Mouse (Mus musculus) midbrain, postnatal 0 days (tissue): ENCODE results near the gene Mpv17l2. TPM values are rescaled to one million over a fixed set of nuclear protein-coding genes. Genes with fewer than 3 reads are reported as not detected.

Source experiments
- ATAC-seq: fragments of 200-750 bp; cut with Nextera tagmentation; 2 replicates; pipeline ENCODE4 v1.8.0; 2017; ENCODE audit warnings: moderate number of reproducible peaks, mild to moderate bottlenecking, moderate TSS enrichment, moderate library complexity; ENCODE audit not compliant: low FRiP score
- DNase-seq: peaks from one replicate; pipeline ENCODE4 v3.0.0-alpha.2; 2015; ENCODE audit warnings: low spot score
- H3K27ac ChIP-seq: fragments of 300-500 bp; sonication (generic); 2 replicates; pipeline ENCODE4 v1.5.1; 2014; ENCODE audit warnings: low read depth, mild to moderate bottlenecking, low read length, mixed read lengths
- H3K27me3 ChIP-seq: fragments of 300-500 bp; sonication (generic); 2 replicates; pipeline ENCODE4 v1.6.1; 2014; ENCODE audit warnings: low read length, control low read depth, mixed read lengths; ENCODE audit not compliant: insufficient read depth
- H3K36me3 ChIP-seq: fragments of 300-500 bp; sonication (generic); 2 replicates; pipeline ENCODE4 v1.6.1; 2014; ENCODE audit warnings: low read length, control low read depth, mixed read lengths; ENCODE audit not compliant: insufficient read depth
- H3K4me1 ChIP-seq: fragments of 300-500 bp; sonication (generic); 2 replicates; pipeline ENCODE4 v1.6.1; 2014; ENCODE audit warnings: mild to moderate bottlenecking, control low read depth, antibody characterized with exemption, low read length, mixed read lengths; ENCODE audit not compliant: insufficient read depth
- H3K4me2 ChIP-seq: fragments of 300-500 bp; sonication (generic); 2 replicates; pipeline ENCODE4 v1.6.1; 2014; ENCODE audit warnings: low read depth, mild to moderate bottlenecking, low read length, mixed read lengths; ENCODE audit not compliant: poor library complexity, severe bottlenecking
- H3K4me3 ChIP-seq: fragments of 300-500 bp; sonication (generic); 2 replicates; pipeline ENCODE4 v1.5.1; 2014; ENCODE audit warnings: low read depth, mild to moderate bottlenecking, low read length, moderate library complexity
- H3K9ac ChIP-seq: fragments of 300-500 bp; sonication (generic); replicated peaks from 2 replicates; pipeline ENCODE4 v1.6.1; 2014; ENCODE audit warnings: mild to moderate bottlenecking, low read length, moderate library complexity, mixed read lengths; ENCODE audit not compliant: poor library complexity, severe bottlenecking
- H3K9me3 ChIP-seq: fragments of 300-500 bp; sonication (generic); 2 replicates; pipeline ENCODE4 v1.6.1; 2016; ENCODE audit warnings: low read length, control low read depth
- CTCF ChIP-seq: IDR thresholded peaks from 2 replicates; pipeline ENCODE4 v1.5.1; 2016; ENCODE audit warnings: antibody characterized with exemption, mild to moderate bottlenecking
- WGBS: fragments of 180-500 bp; shearing (Covaris S2); extraction: QIAGEN DNeasy Blood & Tissue Kit; methylation state at CpG from one replicate; pipeline ENCODE4 v1.1.7; 2014; 5-methylcytosine and 5-hydroxymethylcytosine counted together
- polyA plus RNA-seq: library from polyadenylated mRNA; unstranded; fragments of >200 nt; fragmentation: Nextera tagmentation; extraction: Ambion mirVana; gene quantifications from 2 replicates; pipeline ENCODE4 v1.2.1, GENCODE M21; 2015
- total RNA-seq: library from RNA; depleted of rRNA; stranded (reverse); fragments of >200 nt; gene quantifications from 2 replicates; pipeline ENCODE4 v1.2.3, GENCODE M21; 2014

Gene Mpv17l2
- total and polyA plus RNA-seq, 2 experiments from 2014 or later: 27.8 to 43.7 TPM

DNA sequence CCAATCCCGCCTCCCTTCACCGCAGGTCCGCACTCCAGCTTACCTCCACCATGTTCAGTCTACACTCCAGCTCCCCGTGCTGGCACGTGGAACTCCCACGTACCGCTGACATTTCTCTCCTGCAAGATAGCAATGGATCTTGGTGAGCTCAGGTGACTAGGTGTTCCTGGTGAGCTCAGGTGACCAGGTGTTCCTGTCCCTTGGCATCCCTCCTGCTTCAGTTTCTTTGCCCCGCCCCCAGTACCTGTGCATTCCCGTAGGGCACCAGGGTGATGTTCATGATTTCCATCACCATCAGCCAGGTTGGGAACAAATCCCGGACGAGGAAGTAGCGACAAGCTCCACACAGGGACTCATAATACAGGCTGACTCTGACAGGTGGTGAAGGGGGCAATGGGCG lies 3.9 kb upstream of the Mpv17l2 start:
- Histone ChIP-seq H3K9me3 (no peaks in the 10 kb centered on the region), H3K4me2 (no peak overlapping the region), H3K4me3 (no peak overlapping the region), H3K27me3 (0 out of 2 replicates have a peak, but pooled peaks cover 4% of the 10 kb centered on the region), H3K27ac (no peak overlapping the region), H3K4me1 (peaks cover 7% of the 10 kb centered on the region; the same call in 1 of the 2 replicates), H3K9ac (no peak overlapping the region), H3K36me3 (peaks cover 25% of the 10 kb centered on the region)
- no peak for ATAC-seq
- no peak for TF ChIP-seq CTCF
- 92% methylated on average over 13 of the region's 13 CpGs for WGBS
- no peak for DNase-seq

DNA sequence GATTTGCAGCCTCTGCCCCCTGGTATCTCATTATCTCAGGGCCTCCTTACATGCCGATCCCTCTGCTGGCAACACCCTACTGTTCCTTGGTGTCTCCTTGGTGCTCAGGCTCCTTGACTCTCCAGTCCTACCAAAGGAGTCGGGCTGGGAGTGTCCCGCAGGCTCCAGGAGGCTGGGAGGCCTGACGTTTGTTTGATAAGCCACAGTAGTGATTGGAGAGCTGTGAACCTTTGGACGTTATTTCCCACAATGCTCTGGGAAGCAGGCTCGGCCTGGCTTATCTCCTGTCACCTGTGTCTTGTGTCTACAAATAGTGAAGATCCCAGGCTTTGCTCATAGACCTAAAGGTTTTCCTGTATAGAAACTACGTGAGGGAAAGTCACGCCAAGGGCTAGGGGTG lies 3.3 kb upstream of the Mpv17l2 start:
- H3K27ac ChIP-seq: no peak overlapping the region
- 87% methylated on average over 8 of the region's 8 CpGs for WGBS
- no peak for ATAC-seq
- H3K4me2 ChIP-seq: no peak overlapping the region
- peaks cover 8% of the 10 kb centered on the region; the same call in 1 of the 2 replicates for H3K4me1 ChIP-seq
- H3K27me3 ChIP-seq: 0 out of 2 replicates have a peak, but pooled peaks cover 4% of the 10 kb centered on the region
- H3K9me3 ChIP-seq: no peaks in the 10 kb centered on the region
- DNase-seq: no peak
- H3K4me3 ChIP-seq: no peak overlapping the region
- H3K36me3 ChIP-seq: peaks cover 24% of the 10 kb centered on the region
- no peak for TF ChIP-seq CTCF
- H3K9ac ChIP-seq: no peak overlapping the region

DNA sequence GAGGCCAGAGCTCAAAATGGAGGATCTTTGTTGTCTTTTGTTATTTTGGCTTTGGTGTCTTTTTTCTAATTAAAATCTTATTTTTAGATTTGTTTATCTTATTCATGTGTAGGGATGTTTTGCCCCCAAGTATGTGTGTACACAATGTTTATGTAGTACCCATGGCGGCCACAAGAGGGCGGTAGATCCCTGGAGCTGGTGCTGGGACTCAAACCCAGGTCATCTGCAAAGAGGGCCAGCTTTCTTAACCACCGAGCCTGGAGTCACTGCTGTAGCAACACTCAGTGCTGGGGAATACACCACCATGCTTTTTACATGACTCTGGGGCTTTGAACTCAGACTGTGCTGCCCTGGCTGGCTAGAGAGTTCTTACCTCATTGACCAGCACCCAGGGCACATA lies 2.6 kb upstream of the Mpv17l2 start:
- no peak overlapping the region for H3K27ac ChIP-seq
- peaks cover 18% of the 10 kb centered on the region for H3K36me3 ChIP-seq
- peaks cover 8% of the 10 kb centered on the region; the same call in 1 of the 2 replicates for H3K4me1 ChIP-seq
- DNase-seq (peak; percentile 21), ATAC-seq (no peak)
- TF ChIP-seq CTCF: peak; percentile 81
- no peaks in the 10 kb centered on the region for H3K9me3 ChIP-seq
- H3K4me3 ChIP-seq: no peak overlapping the region
- H3K4me2 ChIP-seq: no peak overlapping the region
- no peak overlapping the region for H3K9ac ChIP-seq
- WGBS: 9% methylated on average over 3 of the region's 3 CpGs
- 0 out of 2 replicates have a peak, but pooled peaks cover 4% of the 10 kb centered on the region for H3K27me3 ChIP-seq

DNA sequence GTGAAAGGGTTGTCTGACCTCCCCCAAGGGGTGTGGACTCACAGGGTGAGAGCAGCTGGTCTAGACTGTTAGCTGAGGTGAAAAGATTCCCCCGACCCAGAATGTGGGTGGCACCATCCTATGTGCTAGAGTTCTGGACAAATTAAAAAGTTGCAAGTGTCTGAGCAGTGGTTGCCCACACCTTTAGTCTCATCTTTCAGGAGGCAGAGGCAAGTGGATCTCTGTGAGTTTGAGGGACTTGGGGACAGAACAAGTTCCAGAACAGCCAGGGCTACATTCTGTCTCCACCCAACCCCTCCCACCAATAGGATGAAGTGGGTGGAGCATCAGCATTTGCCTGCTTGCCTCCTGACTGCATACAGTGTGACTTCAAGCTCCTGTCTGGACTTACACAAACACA lies 1.4 kb upstream of the Mpv17l2 start:
- ATAC-seq: no peak
- DNase-seq: no peak
- Histone ChIP-seq H3K4me2 (no peak overlapping the region), H3K27me3 (0 out of 2 replicates have a peak, but pooled peaks cover 4% of the 10 kb centered on the region), H3K9me3 (no peaks in the 10 kb centered on the region), H3K4me1 (peaks cover 8% of the 10 kb centered on the region; the same call in 1 of the 2 replicates), H3K4me3 (no peak overlapping the region), H3K27ac (no peak overlapping the region), H3K36me3 (peaks cover 18% of the 10 kb centered on the region), H3K9ac (no peak overlapping the region)
- TF ChIP-seq CTCF: no peak
- 92% methylated on average over 1 of the region's 1 CpGs for WGBS

DNA sequence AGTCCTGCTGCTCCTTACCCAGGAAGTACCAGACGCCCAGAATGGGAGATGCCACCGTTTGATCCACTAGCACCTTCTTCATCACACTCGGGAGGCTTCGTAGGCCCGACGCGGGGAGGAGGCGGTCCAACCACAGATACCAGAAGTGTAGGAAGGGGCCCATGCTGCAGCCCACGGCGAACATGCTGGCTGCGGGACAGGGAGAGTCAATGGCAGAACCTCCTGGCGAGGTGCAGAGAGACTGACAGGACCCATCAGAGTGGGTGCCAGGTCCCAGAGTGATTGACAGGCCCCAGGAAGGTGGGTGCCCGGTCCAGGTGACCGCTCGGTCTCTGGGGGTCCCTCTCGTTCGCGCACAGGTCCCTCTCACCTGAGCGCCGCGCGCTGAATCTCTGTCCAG lies 396 bp downstream of the Mpv17l2 start:
- Histone ChIP-seq H3K4me1 (peaks cover 10% of the 10 kb centered on the region; the same call in 1 of the 2 replicates), H3K27me3 (no peaks in the 10 kb centered on the region), H3K27ac (peak overlapping the region; percentile 71), H3K36me3 (peaks cover 29% of the 10 kb centered on the region), H3K4me2 (peak overlapping the region; percentile 98), H3K9me3 (no peaks in the 10 kb centered on the region), H3K4me3 (peak overlapping the region; percentile 66), H3K9ac (peak overlapping the region; percentile 73)
- DNase-seq (no peak), ATAC-seq (no peak)
- WGBS: 2% methylated on average over 22 of the region's 22 CpGs
- TF ChIP-seq CTCF: no peak

DNA sequence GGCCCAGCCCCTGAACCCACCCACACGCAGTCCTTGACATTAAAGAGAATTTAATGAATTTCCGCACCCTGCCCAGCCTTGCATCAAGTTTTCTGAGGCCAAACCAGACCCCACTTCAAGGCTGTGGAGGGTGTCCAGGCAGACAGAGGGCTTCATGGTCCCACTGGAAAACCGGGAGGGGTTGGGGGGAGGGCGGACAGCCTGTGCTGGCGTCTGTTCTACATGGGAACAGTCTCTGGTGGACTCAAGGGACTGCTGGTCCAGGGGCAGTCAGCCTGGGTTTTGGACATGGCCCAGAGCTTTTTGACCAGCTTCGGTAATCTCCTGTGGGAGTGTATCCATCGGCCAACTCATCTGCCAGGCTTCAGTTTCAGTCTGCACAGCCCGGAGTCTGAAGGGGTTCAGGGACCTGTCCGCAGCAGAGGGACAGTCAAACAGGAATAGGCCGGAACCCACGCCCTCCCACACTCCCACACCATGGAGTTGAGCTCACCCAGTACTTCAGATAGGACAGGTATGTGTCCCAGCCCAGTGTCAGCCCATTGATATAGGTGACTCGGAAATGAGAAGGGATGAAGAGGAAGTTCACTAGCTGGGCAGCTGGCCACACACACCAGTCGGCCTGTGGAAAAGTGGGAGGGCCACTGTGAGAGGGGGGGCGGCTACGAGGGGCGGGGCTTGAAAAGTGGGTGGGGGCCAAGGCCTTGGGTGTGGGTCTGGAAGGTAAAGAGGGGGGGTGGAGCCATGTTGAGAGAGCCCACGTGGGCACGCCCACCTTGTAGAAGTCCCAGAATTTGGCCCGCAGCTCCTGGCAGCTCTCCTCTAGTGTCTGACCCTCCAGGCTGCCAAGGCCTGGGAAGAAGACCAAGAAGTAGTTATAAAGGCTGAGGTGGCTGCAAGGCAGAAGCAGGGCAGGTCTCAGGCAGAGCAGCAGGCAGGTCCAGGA lies 1.9 kb downstream of the Mpv17l2 start:
- no peak for ATAC-seq
- WGBS: 66% methylated on average over 19 of the region's 19 CpGs
- no peak overlapping the region for H3K27ac ChIP-seq

More for the DNA sequence above, 1.9 kb downstream of the Mpv17l2 start:
- Histone ChIP-seq H3K27me3 (no peaks in the 10 kb centered on the region), H3K4me2 (no peak overlapping the region), H3K9ac (no peak overlapping the region), H3K9me3 (no peaks in the 10 kb centered on the region), H3K36me3 (peaks cover 25% of the 10 kb centered on the region), H3K4me1 (peaks cover 10% of the 10 kb centered on the region; the same call in 1 of the 2 replicates), H3K4me3 (no peak overlapping the region)
- DNase-seq: peak; percentile 73
- no peak for TF ChIP-seq CTCF
